Mouse (Mus musculus) Patski (cell line): ENCODE measurements around the gene Paxx. TPM values are rescaled to one million over a fixed set of nuclear protein-coding genes. Genes with fewer than 3 reads are reported as not detected.

Experiments used
- ATAC-seq: fragments of 100-300 bp; one replicate; pipeline ENCODE4 v1.8.0; 2021
- CTCF ChIA-PET: fragments of 350-600 bp; sonication (Branson Sonifier 250); formaldehyde crosslinking; loops from one replicate; lab custom pipeline; 2022; ENCODE audit warnings: inconsistent platforms; lab: Charles Lee
- POLR2A ChIA-PET: fragments of 350-600 bp; sonication (Branson Sonifier 250); formaldehyde crosslinking; loops from one replicate; lab custom pipeline; 2022; ENCODE audit warnings: antibody characterized with exemption, inconsistent platforms; lab: Charles Lee
- DNase-seq: peaks from one replicate; pipeline ENCODE4 v3.0.0-alpha.2; 2011; ENCODE audit warnings: low read depth, low spot score
- H3K27me3 ChIP-seq: fragments of 371-371 bp; one replicate; pipeline ENCODE4 v1.5.1; 2021
- CTCF ChIP-seq: fragments of 100-300 bp; IDR thresholded peaks from one replicate; pipeline ENCODE4 v1.5.1; 2021
- in situ Hi-C: fragments of 300-500 bp; cut with MboI; formaldehyde crosslinking; loops from 3 replicates; pipeline ENCODE4 v1.11.1; 2018; ENCODE audit warnings: low pct_unique_long_range_greater_than_20kb, mixed read lengths
- polyA plus RNA-seq: library from polyadenylated mRNA; unstranded; gene quantifications from one replicate; pipeline ENCODE4 v1.2.3, GENCODE M21; 2021

Paxx gene
- polyA plus RNA-seq, 1 experiment from 2014 or later, result 23.3 TPM

- ChIA-PET CTCF (interaction anchor here (0.6 to 1.9 kb wide), 4 partner anchors 21 to 435 kb away, joined by 3 to 6 read pairs (median 4); partner anchors contain the start of gene Fut7), POLR2A (no interaction called here)
- ATAC-seq (no peak), DNase-seq (no peak)
- no peaks in the 10 kb centered on the region for H3K27me3 ChIP-seq
- in situ Hi-C loops, result no loop called here
- no peak for TF ChIP-seq CTCF
These were observed 4.5 kb downstream of the Paxx start, which contains the start of gene Clic3 for GRCm38 (mm10) chr2:25456205-25456953. Clic3 (plus strand) TSS chr2:25456838.

- DNase-seq (no peak), ATAC-seq (no peak)
- no peak for TF ChIP-seq CTCF
- ChIA-PET POLR2A (no interaction called here), CTCF (interaction anchor here (1.4 to 2.2 kb wide), 2 partner anchors 24 to 98 kb away, joined by 3 to 4 read pairs; partner anchors contain the start of gene Abca2)
- H3K27me3 ChIP-seq, result no peaks in the 10 kb centered on the region
- in situ Hi-C loops, result no loop called here
These were observed 7.9 kb downstream of the Paxx start for GRCm38 (mm10) chr2:25452951-25453350.

GRCm38 (mm10) chr2:25450853-25451647, 9.8 kb downstream of the Paxx start:
- CTCF ChIA-PET, result interaction anchor here (0.7 to 2.2 kb wide), 2 partner anchors 22 to 24 kb away, joined by 3 to 4 read pairs; partner anchors contain the start of gene Abca2

GRCm38 (mm10) chr2:25442682-25443081, 18.2 kb downstream of the Paxx start:
- DNase-seq (no peak), ATAC-seq (no peak)
- no peaks in the 10 kb centered on the region for H3K27me3 ChIP-seq
- in situ Hi-C loops, result no loop called here
- no peak for TF ChIP-seq CTCF
- POLR2A ChIA-PET, result no interaction called here
- CTCF ChIA-PET, result interaction anchor here (1.1 kb wide), 1 partner anchor 20 kb away, joined by 3 read pairs; no protein-coding TSS in a partner anchor

More at GRCm38 (mm10) chr2:25450853-25451647, 9.8 kb downstream of the Paxx start:
- no peak for DNase-seq
- in situ Hi-C loops, result no loop called here
- ATAC-seq, result no peak
- no peaks in the 10 kb centered on the region for H3K27me3 ChIP-seq
- POLR2A ChIA-PET, result no interaction called here
- TF ChIP-seq CTCF, result no peak

- no peak for TF ChIP-seq CTCF
- DNase-seq (no peak), ATAC-seq (no peak)
- ChIA-PET CTCF (no interaction called here), POLR2A (no interaction called here)
- no peaks in the 10 kb centered on the region for H3K27me3 ChIP-seq
- in situ Hi-C loops, result no loop called here
These were observed 19.8 kb downstream of the Paxx start for GRCm38 (mm10) chr2:25441067-25441466.

GRCm38 (mm10) chr2:25436286-25436820, 24.5 kb downstream of the Paxx start:
- ChIA-PET CTCF (interaction anchor here (1.0 to 1.5 kb wide), 3 partner anchors 10 to 61 kb away, joined by 3 to 4 read pairs (median 3); no protein-coding TSS in a partner anchor), POLR2A (interaction anchor here (1.0 kb wide), 1 partner anchor 22 kb away, joined by 3 read pairs; no protein-coding TSS in a partner anchor)
- TF ChIP-seq CTCF, result no peak
- H3K27me3 ChIP-seq, result no peaks in the 10 kb centered on the region
- ATAC-seq, result no peak
- in situ Hi-C loops, result no loop called here
- DNase-seq, result no peak

GRCm38 (mm10) chr2:25434292-25434691, 26.6 kb downstream of the Paxx start:
- no peak for ATAC-seq
- TF ChIP-seq CTCF, result no peak
- POLR2A ChIA-PET, result no interaction called here
- no peaks in the 10 kb centered on the region for H3K27me3 ChIP-seq
- in situ Hi-C loops, result loop anchor here (5.0 kb wide), 2 partner anchors 48 to 118 kb away; no protein-coding TSS in a partner anchor
- CTCF ChIA-PET, result interaction anchor here (1.2 kb wide), 1 partner anchor 23 kb away, joined by 3 read pairs; no protein-coding TSS in a partner anchor
- no peak for DNase-seq

GRCm38 (mm10) chr2:25433101-25433500, 27.8 kb downstream of the Paxx start:
- CTCF ChIA-PET, result interaction anchor here (0.9 to 1.2 kb wide), 2 partner anchors 11 to 24 kb away, joined by 3 read pairs; no protein-coding TSS in a partner anchor
- DNase-seq (no peak), ATAC-seq (no peak)
- no peaks in the 10 kb centered on the region for H3K27me3 ChIP-seq
- in situ Hi-C loops, result loop anchor here (5.0 kb wide), 2 partner anchors 49 to 119 kb away; no protein-coding TSS in a partner anchor
- POLR2A ChIA-PET, result no interaction called here
- TF ChIP-seq CTCF, result no peak

GRCm38 (mm10) chr2:25432326-25433098, 28.4 kb downstream of the Paxx start:
- ATAC-seq (no peak), DNase-seq (no peak)
- no peak for TF ChIP-seq CTCF
- ChIA-PET POLR2A (no interaction called here), CTCF (interaction anchor here (0.9 kb wide), 1 partner anchor 10 kb away, joined by 3 read pairs; no protein-coding TSS in a partner anchor)
- H3K27me3 ChIP-seq, result no peaks in the 10 kb centered on the region
- in situ Hi-C loops, result loop anchor here (5.0 kb wide), 2 partner anchors 50 to 120 kb away; no protein-coding TSS in a partner anchor
